Comparison of ENCODE assay signal across 8 mouse cellular contexts in the genomic region with DNA sequence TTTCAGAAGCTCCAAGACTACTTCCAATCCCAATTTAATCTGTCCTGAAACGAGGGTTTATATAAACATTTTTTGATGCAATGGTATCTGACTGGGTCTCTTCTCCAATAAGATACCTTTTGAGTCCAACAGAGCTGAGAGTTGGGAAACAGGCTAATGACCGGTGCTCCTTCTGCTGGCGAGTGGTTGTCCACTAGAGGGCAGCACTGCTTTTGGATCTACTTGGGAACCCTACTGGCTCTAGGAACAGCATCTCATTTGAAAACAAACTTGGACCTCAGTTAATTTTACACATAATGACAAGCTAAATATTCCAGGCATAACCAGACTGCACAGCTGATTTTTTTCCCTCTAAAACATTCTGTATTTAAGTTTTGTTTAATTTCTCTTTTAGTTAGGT.
DNase-seq lines count a peak whose midpoint lies in the region; ATAC-seq and TF ChIP-seq lines count a peak whose summit lies in the region.

No protein-coding gene starts in this region.

- DNase-seq in liver, adult 2 months (ENCODE audit: extremely low read depth, low read depth, low spot score), result peak; percentile 58
- DNase-seq in cerebellum, adult 9-11 months, result peak; percentile 64
- peak; percentile 38 to 71 for DNase-seq in frontal cortex, postnatal 10 days (ENCODE audit: low spot score in 2 of 2)
- peak; percentile 79 for DNase-seq in left cerebral cortex, adult 11 months (ENCODE audit: low spot score)
- peak; percentile 94 for DNase-seq in midbrain, embryonic 14.5 days
- peak; percentile 47 to 73 for DNase-seq in spleen, postnatal 10 days (ENCODE audit: low spot score in 2 of 2)

- no peak overlapping the region for H3K4me2 ChIP-seq in liver, embryonic 12.5 days
- no peak overlapping the region for H3K4me2 ChIP-seq in hindbrain, embryonic 15.5 days
- no peak overlapping the region for H3K4me2 ChIP-seq in midbrain, embryonic 14.5 days (ENCODE audit: low read length)

- H3K36me3 ChIP-seq in liver, adult 2 months (ENCODE audit: control insufficient read depth, insufficient read depth, low read length), result no peaks in the 10 kb centered on the region; the same call in 1 of the 2 replicates
- H3K36me3 ChIP-seq in liver, embryonic 12.5 days, result peaks cover 4% of the 10 kb centered on the region; the same call in 1 of the 2 replicates
- H3K36me3 ChIP-seq in hindbrain, embryonic 15.5 days, result no peaks in the 10 kb centered on the region
- no peaks in the 10 kb centered on the region for H3K36me3 ChIP-seq in midbrain, embryonic 14.5 days (ENCODE audit: control insufficient read depth, insufficient read depth, low read length)

- TF ChIP-seq CTCF in liver, adult 2 months (IDR thresholded peaks at IDR 0.05; ENCODE audit: low read depth, low read length), result peak; percentile 85

- no peak for TF ChIP-seq POLR2A in liver, adult 2 months (IDR thresholded peaks at IDR 0.05; ENCODE audit: extremely low read depth, insufficient read depth, low read length)

- H3K9ac ChIP-seq in liver, adult 2 months (ENCODE audit: low read depth, low read length), result no peak overlapping the region
- no peak overlapping the region for H3K9ac ChIP-seq in liver, embryonic 12.5 days
- no peak overlapping the region for H3K9ac ChIP-seq in hindbrain, embryonic 15.5 days
- H3K9ac ChIP-seq in midbrain, embryonic 14.5 days (replicated peaks; ENCODE audit: low read length), result no peak overlapping the region

- no peak for ATAC-seq in liver, embryonic 12.5 days
- 0 out of 2 replicates have a peak, but pooled peaks have one; percentile 45 for ATAC-seq in hindbrain, embryonic 15.5 days (ENCODE audit: low FRiP score, low read depth)
- ATAC-seq in midbrain, embryonic 14.5 days (ENCODE audit: low FRiP score, low TSS enrichment), result no peak

- no peaks in the 10 kb centered on the region for H3K9me3 ChIP-seq in liver, embryonic 12.5 days (replicated peaks)
- no peaks in the 10 kb centered on the region for H3K9me3 ChIP-seq in hindbrain, embryonic 15.5 days
- H3K9me3 ChIP-seq in midbrain, embryonic 14.5 days (ENCODE audit: control insufficient read depth, low read length), result no peaks in the 10 kb centered on the region

- no peak overlapping the region for H3K4me3 ChIP-seq in liver, adult 2 months (ENCODE audit: insufficient read depth, low read depth, low read length)
- H3K4me3 ChIP-seq in liver, embryonic 12.5 days, result no peak overlapping the region
- no peak overlapping the region for H3K4me3 ChIP-seq in hindbrain, embryonic 15.5 days
- H3K4me3 ChIP-seq in midbrain, embryonic 14.5 days (replicated peaks; ENCODE audit: low read depth, low read length), result no peak overlapping the region

- H3K79me2 ChIP-seq in liver, adult 2 months (ENCODE audit: control insufficient read depth, insufficient read depth, low read length), result no peaks in the 10 kb centered on the region

- no peaks in the 10 kb centered on the region for H3K4me1 ChIP-seq in liver, adult 2 months (ENCODE audit: control insufficient read depth, insufficient read depth, low read length)
- H3K4me1 ChIP-seq in liver, embryonic 12.5 days, result peaks cover 9% of the 10 kb centered on the region; the same call in 1 of the 2 replicates
- peaks cover 7% of the 10 kb centered on the region for H3K4me1 ChIP-seq in hindbrain, embryonic 15.5 days (replicated peaks)
- peaks cover 15% of the 10 kb centered on the region for H3K4me1 ChIP-seq in midbrain, embryonic 14.5 days (ENCODE audit: control insufficient read depth, insufficient read depth, low read length)

- H3K27ac ChIP-seq in liver, adult 2 months (replicated peaks; ENCODE audit: insufficient read depth, low read depth, low read length), result no peak overlapping the region
- H3K27ac ChIP-seq in liver, embryonic 12.5 days, result no peak overlapping the region
- no peak overlapping the region for H3K27ac ChIP-seq in hindbrain, embryonic 15.5 days (replicated peaks)
- H3K27ac ChIP-seq in midbrain, embryonic 14.5 days (replicated peaks; ENCODE audit: low read depth, low read length), result no peak overlapping the region

- WGBS in liver, adult 2 months, result under 1% methylated on average over 3 of the region's 3 CpGs
- WGBS in liver, embryonic 12.5 days (ENCODE audit: insufficient replicate concordance), result 7% methylated on average over 3 of the region's 3 CpGs
- WGBS in hindbrain, embryonic 15.5 days, result 3% methylated on average over 3 of the region's 3 CpGs
- under 1% methylated on average over 3 of the region's 3 CpGs for WGBS in midbrain, embryonic 14.5 days

- H3K27me3 ChIP-seq in liver, adult 2 months (ENCODE audit: control insufficient read depth, insufficient read depth, low read length), result no peaks in the 10 kb centered on the region
- no peaks in the 10 kb centered on the region for H3K27me3 ChIP-seq in liver, embryonic 12.5 days (replicated peaks)
- peaks cover 35% of the 10 kb centered on the region for H3K27me3 ChIP-seq in hindbrain, embryonic 15.5 days
- peaks cover 31% of the 10 kb centered on the region for H3K27me3 ChIP-seq in midbrain, embryonic 14.5 days (ENCODE audit: control insufficient read depth, insufficient read depth, low read length)
